Mouse (Mus musculus): ENCODE measurements around the gene Mpdu1.
A peak's percentile ranks its signal among the peaks of the same experiment; 100 is the strongest.

DNA sequence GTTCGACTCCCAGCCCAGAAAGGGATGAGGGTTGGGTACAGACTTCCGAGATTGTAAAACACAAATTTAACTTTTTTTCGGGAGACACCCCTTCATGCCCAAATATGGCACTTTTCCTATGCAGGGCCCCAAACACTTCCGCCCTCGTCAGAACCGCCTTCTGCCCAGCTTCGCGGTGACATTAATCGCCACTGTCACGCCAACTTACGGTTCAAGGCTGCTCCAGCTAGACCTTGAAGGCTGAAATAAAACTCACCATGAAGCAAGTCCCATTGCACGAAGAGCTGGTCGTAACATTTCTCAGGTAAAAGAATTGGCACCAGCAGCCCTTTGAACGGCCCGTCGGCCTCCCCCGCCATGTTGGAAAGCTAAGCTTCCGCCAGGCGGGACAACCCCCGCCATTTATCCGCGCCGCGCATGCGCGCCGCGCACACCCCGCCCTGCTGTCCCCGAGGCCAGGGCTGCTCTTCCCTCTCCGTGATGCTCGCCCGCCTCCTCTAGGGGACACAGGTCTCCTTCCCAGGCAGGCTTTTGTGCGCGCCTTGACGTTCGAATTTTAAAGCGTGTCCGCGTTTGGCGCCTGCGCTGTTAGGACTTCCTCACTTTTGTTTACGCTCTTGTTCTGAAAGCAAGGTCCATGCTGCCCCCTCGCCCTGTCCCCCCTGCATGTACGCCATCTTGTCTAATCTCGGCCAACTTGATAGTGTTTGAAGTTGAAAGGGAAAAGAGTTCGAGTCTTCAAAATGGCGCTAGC, at the start of gene Mpdu1:
- TF ChIP-seq CTCF (IDR thresholded peaks at IDR 0.05; ENCODE audit: borderline replicate concordance, control insufficient read depth, extremely low read depth, insufficient read depth, low read length, poor library complexity) (peak; percentile 47; the same call in 1 of the 2 replicates), POLR2A (IDR thresholded peaks at IDR 0.05; ENCODE audit: control insufficient read depth, extremely low read depth, insufficient read depth, low read length, poor library complexity) (peak; percentile 88)
